Mouse (Mus musculus) brain, embryonic 14.5 days (tissue): Measurements from ENCODE around the gene Mgrn1.

Experiments used
- CTCF ChIP-seq: fragments of 200-500 bp; IDR thresholded peaks from 2 replicates; pipeline ENCODE4 v1.5.1; 2012; ENCODE audit warnings: inconsistent platforms, mild to moderate bottlenecking, moderate library complexity, borderline replicate concordance; ENCODE audit not compliant: insufficient read depth, insufficient read length; ENCODE audit errors: extremely low read depth
- POLR2A ChIP-seq: fragments of 200-500 bp; IDR thresholded peaks from 2 replicates; pipeline ENCODE4 v1.6.1; 2012; ENCODE audit warnings: mild to moderate bottlenecking, inconsistent platforms, borderline replicate concordance; ENCODE audit not compliant: poor library complexity, insufficient read depth, insufficient read length, severe bottlenecking; ENCODE audit errors: extremely low read depth

DNA sequence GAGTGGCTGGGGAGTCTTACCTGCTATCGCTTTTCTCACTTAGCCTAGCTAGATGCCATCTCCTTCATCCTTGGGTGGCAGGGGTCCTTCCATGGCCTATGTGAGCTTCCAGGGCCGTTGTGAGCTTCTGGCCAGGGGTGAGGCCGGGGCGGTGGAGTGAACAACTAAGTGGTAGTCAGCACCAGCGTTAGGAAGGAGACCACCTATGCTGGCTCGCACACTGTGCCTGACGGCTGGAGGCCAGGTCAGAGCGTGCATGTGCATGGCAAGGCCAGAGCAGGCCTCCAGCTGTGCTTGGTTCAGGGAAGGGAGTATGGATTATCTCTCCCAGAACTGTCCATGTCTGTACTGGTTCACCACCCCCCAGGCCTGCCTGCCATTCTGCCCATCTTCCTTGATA is 22.3 kb upstream of the Mgrn1 start:
- TF ChIP-seq CTCF (no peak), POLR2A (no peak)
